Comparison of ENCODE assay signal across 8 mouse cellular contexts in genomic region chr4:44564602-44565001, GRCm38 (mm10).
DNase-seq lines count a peak whose midpoint lies in the region; ATAC-seq and TF ChIP-seq lines count a peak whose summit lies in the region.

No protein-coding gene starts in this region.

- H3K4me2 ChIP-seq in hindbrain, embryonic 11.5 days (replicated peaks; ENCODE audit: low read depth, low read length) = no peak overlapping the region
- no peak overlapping the region for H3K4me2 ChIP-seq in hindbrain, embryonic 12.5 days (replicated peaks)
- no peak overlapping the region for H3K4me2 ChIP-seq in limb, embryonic 11.5 days (ENCODE audit: low read depth, severe bottlenecking)
- no peak overlapping the region for H3K4me2 ChIP-seq in stomach, postnatal 0 days (replicated peaks; ENCODE audit: low read depth)

- H3K9me3 ChIP-seq in hindbrain, embryonic 11.5 days (ENCODE audit: control insufficient read depth, low read length) = no peaks in the 10 kb centered on the region
- H3K9me3 ChIP-seq in hindbrain, embryonic 12.5 days (replicated peaks) = no peaks in the 10 kb centered on the region
- H3K9me3 ChIP-seq in limb, embryonic 11.5 days (ENCODE audit: control insufficient read depth, low read length) = no peaks in the 10 kb centered on the region
- no peaks in the 10 kb centered on the region for H3K9me3 ChIP-seq in stomach, postnatal 0 days (ENCODE audit: control insufficient read depth, low read length)

- H3K4me3 ChIP-seq in hindbrain, embryonic 11.5 days (ENCODE audit: low read depth, low read length) = no peak overlapping the region
- H3K4me3 ChIP-seq in hindbrain, embryonic 12.5 days = no peak overlapping the region
- no peak overlapping the region for H3K4me3 ChIP-seq in limb, embryonic 11.5 days (ENCODE audit: low read depth, low read length)
- no peak overlapping the region for H3K4me3 ChIP-seq in stomach, postnatal 0 days (ENCODE audit: low read depth, low read length)

- peak; percentile 88 for TF ChIP-seq CTCF in stomach, postnatal 0 days (IDR thresholded peaks at IDR 0.05; ENCODE audit: low read depth)

- peaks cover 14% of the 10 kb centered on the region; the same call in 1 of the 2 replicates for H3K27me3 ChIP-seq in hindbrain, embryonic 11.5 days (ENCODE audit: control insufficient read depth, insufficient read depth, low read length)
- peaks cover 48% of the 10 kb centered on the region for H3K27me3 ChIP-seq in hindbrain, embryonic 12.5 days
- H3K27me3 ChIP-seq in limb, embryonic 11.5 days (ENCODE audit: control insufficient read depth, insufficient read depth, low read length) = 0 out of 2 replicates have a peak, but pooled peaks cover 4% of the 10 kb centered on the region
- H3K27me3 ChIP-seq in stomach, postnatal 0 days (ENCODE audit: control insufficient read depth, insufficient read depth, low read length) = no peaks in the 10 kb centered on the region

- no peak; the same call in 1 of the 2 replicates for ATAC-seq in hindbrain, embryonic 11.5 days (ENCODE audit: low FRiP score)
- ATAC-seq in hindbrain, embryonic 12.5 days (ENCODE audit: low FRiP score) = no peak
- ATAC-seq in limb, embryonic 11.5 days (ENCODE audit: insufficient number of reproducible peaks, low FRiP score, low TSS enrichment, low read depth) = no peak
- ATAC-seq in stomach, postnatal 0 days (ENCODE audit: low FRiP score, low TSS enrichment) = no peak

- H3K4me1 ChIP-seq in hindbrain, embryonic 11.5 days (replicated peaks; ENCODE audit: control insufficient read depth, insufficient read depth, low read length) = peaks cover 4% of the 10 kb centered on the region; the same call in 1 of the 2 replicates
- H3K4me1 ChIP-seq in hindbrain, embryonic 12.5 days = peaks cover 16% of the 10 kb centered on the region
- H3K4me1 ChIP-seq in limb, embryonic 11.5 days (ENCODE audit: control insufficient read depth, insufficient read depth, low read length) = no peaks in the 10 kb centered on the region
- no peaks in the 10 kb centered on the region for H3K4me1 ChIP-seq in stomach, postnatal 0 days (replicated peaks; ENCODE audit: control insufficient read depth, insufficient read depth)

- H3K27ac ChIP-seq in hindbrain, embryonic 11.5 days (ENCODE audit: low read depth, low read length) = no peak overlapping the region
- H3K27ac ChIP-seq in hindbrain, embryonic 12.5 days = no peak overlapping the region
- no peak overlapping the region for H3K27ac ChIP-seq in limb, embryonic 11.5 days (replicated peaks; ENCODE audit: low read depth, low read length)
- H3K27ac ChIP-seq in stomach, postnatal 0 days (replicated peaks) = no peak overlapping the region

- no peaks in the 10 kb centered on the region for H3K36me3 ChIP-seq in hindbrain, embryonic 11.5 days (ENCODE audit: control insufficient read depth, insufficient read depth, low read length)
- no peaks in the 10 kb centered on the region for H3K36me3 ChIP-seq in hindbrain, embryonic 12.5 days
- H3K36me3 ChIP-seq in limb, embryonic 11.5 days (ENCODE audit: control insufficient read depth, insufficient read depth, low read length) = no peaks in the 10 kb centered on the region
- H3K36me3 ChIP-seq in stomach, postnatal 0 days (ENCODE audit: control insufficient read depth, insufficient read depth, low read length) = no peaks in the 10 kb centered on the region

- peak; percentile 85 for DNase-seq in hindbrain, embryonic 11.5 days (ENCODE audit: low spot score)
- DNase-seq in cerebellum, adult 8-10 months = peak; percentile 71
- DNase-seq in frontal cortex, postnatal 36 days (ENCODE audit: low spot score in 2 of 2) = peak; percentile 68 to 78
- peak; percentile 64 for DNase-seq in kidney, adult 9 months
- DNase-seq in limb, embryonic 11.5 days (ENCODE audit: low spot score) = peak; percentile 85
- DNase-seq in naive thymus-derived CD4-positive, alpha-beta T cell, adult 2 months (ENCODE audit: low read depth) = peak; percentile 61
- peak; percentile 69 for DNase-seq in stomach, postnatal 0 days (ENCODE audit: low spot score)

- 7% methylated on average over 10 of the region's 10 CpGs for WGBS in hindbrain, embryonic 11.5 days
- 6% methylated on average over 10 of the region's 10 CpGs for WGBS in hindbrain, embryonic 12.5 days
- WGBS in limb, embryonic 11.5 days = 5% methylated on average over 10 of the region's 10 CpGs
- 5% methylated on average over 10 of the region's 10 CpGs for WGBS in stomach, postnatal 0 days

- TF ChIP-seq EP300 in stomach, postnatal 0 days (optimal IDR thresholded peaks at IDR 0.05) = no peak

- H3K9ac ChIP-seq in hindbrain, embryonic 11.5 days (ENCODE audit: low read depth, low read length) = no peak overlapping the region
- H3K9ac ChIP-seq in hindbrain, embryonic 12.5 days = no peak overlapping the region
- no peak overlapping the region for H3K9ac ChIP-seq in limb, embryonic 11.5 days (ENCODE audit: low read length)
- no peak overlapping the region for H3K9ac ChIP-seq in stomach, postnatal 0 days (ENCODE audit: low read length)
